Mouse (Mus musculus) effector memory CD4-positive, alpha-beta T cell, adult 7 months (primary cell): ENCODE data around the gene Drd2. TPM values are rescaled to one million over a fixed set of nuclear protein-coding genes. Genes with fewer than 3 reads are reported as not detected.

Source experiments
- polyA plus RNA-seq: library from polyadenylated mRNA; unstranded; fragments of 100-300 nt; shearing (Covaris generic); gene quantifications from one replicate; pipeline ENCODE4 v1.2.1, GENCODE M21; 2017

Drd2 gene
- 0.15 TPM for polyA plus RNA-seq

GRCm38 (mm10) chr9:49340136-49341043, at the start of gene Drd2:
Drd2 (plus strand) TSS chr9:49340627.

DNA sequence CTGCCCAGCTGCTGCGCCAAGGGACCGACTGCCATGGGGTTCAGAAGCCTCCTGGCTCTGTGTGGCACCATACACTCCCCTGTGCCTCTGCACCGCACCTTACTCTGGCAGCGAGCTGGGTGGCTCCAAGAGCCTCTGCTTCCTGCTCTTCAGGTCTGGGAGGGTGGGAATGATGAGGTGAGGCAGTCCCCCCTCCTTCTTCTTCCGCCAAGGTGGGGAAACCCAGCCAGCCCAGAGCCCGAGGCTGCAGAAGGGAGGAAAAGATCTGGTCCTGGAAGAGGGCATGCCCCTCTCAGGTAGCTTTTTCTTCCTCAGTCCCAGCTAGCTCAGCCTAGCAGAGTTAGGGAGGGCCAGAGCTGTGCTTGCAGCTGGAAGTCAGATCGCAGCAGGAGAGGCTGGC, 86.5 kb downstream of the Drd2 start, which contains the start of gene Ankk1:
TSS of gene Ankk1 (minus strand) at position 101 of the 400 bp plus-strand sequence.

Other genes with a start within 250 kb of the Drd2 start
- 0.38 TPM for gene Gm4894, start 90.1 kb upstream of the Drd2 start, polyA plus RNA-seq
- 0.23 TPM for gene Ankk1, start 86.4 kb downstream of the Drd2 start, polyA plus RNA-seq
- 0.43 TPM for gene Ttc12, start 145.6 kb downstream of the Drd2 start, polyA plus RNA-seq